Mouse (Mus musculus): ENCODE results near the gene Spam1.

- TF ChIP-seq CTCF (IDR thresholded peaks at IDR 0.05; ENCODE audit: low read depth, low read length) (no peak), EP300 (IDR thresholded peaks at IDR 0.05; ENCODE audit: insufficient read depth, low read depth, low read length) (no peak)
Measured at GRCm38 (mm10) chr6:24759281-24759680, 31.7 kb upstream of the Spam1 start.
